Mouse (Mus musculus): ENCODE data around the gene Atp8a2.
A peak's percentile ranks its signal among the peaks of the same experiment; 100 is the strongest.
"Not testable (repeated sequence)": the region's sequence is repeated elsewhere in the genome, so short reads cannot be mapped to it uniquely, and the experiment has no call there.

Gene Atp8a2

GRCm38 (mm10) chr14:59633295-59633898 lies 563.6 kb downstream of the Atp8a2 start:
- no peak for DNase-seq

- no peak for DNase-seq
These were observed 564.9 kb downstream of the Atp8a2 start for GRCm38 (mm10) chr14:59632067-59632466.

GRCm38 (mm10) chr14:59630096-59630495 lies 566.9 kb downstream of the Atp8a2 start:
- DNase-seq, result no peak

- no peak for DNase-seq
These were observed 567.7 kb downstream of the Atp8a2 start for GRCm38 (mm10) chr14:59629308-59629707.

- DNase-seq, result peak; percentile 39
These were observed 569.2 kb downstream of the Atp8a2 start for GRCm38 (mm10) chr14:59627823-59628222.

- no peak for DNase-seq
These were observed 569.8 kb downstream of the Atp8a2 start for GRCm38 (mm10) chr14:59627142-59627680.

- no peak for DNase-seq
These were observed 570.3 kb downstream of the Atp8a2 start for GRCm38 (mm10) chr14:59626711-59627110.

GRCm38 (mm10) chr14:59625806-59626364 lies 571.1 kb downstream of the Atp8a2 start:
- peak; percentile 34 for DNase-seq

- peak; percentile 67 for DNase-seq
These were observed 571.7 kb downstream of the Atp8a2 start, which contains the start of gene Shisa2 for GRCm38 (mm10) chr14:59625158-59625805. Gene Shisa2, plus strand, starts transcription at chr14:59625308.

GRCm38 (mm10) chr14:59624326-59624885 lies 572.6 kb downstream of the Atp8a2 start:
- DNase-seq, result no peak

GRCm38 (mm10) chr14:59616802-59617201 lies 580.2 kb downstream of the Atp8a2 start:
- DNase-seq, result no peak

GRCm38 (mm10) chr14:59614149-59614548 lies 582.8 kb downstream of the Atp8a2 start:
- DNase-seq, result not testable (repeated sequence)

- peak; percentile 86 for DNase-seq
These were observed 583.9 kb downstream of the Atp8a2 start for GRCm38 (mm10) chr14:59612920-59613625.

- DNase-seq, result no peak
These were observed 590.0 kb downstream of the Atp8a2 start for GRCm38 (mm10) chr14:59607021-59607420.

GRCm38 (mm10) chr14:59605671-59606353 lies 591.2 kb downstream of the Atp8a2 start:
- DNase-seq, result peak; percentile 72

GRCm38 (mm10) chr14:59604002-59604645 lies 592.9 kb downstream of the Atp8a2 start:
- peak; percentile 13 for DNase-seq

GRCm38 (mm10) chr14:59598260-59598627 lies 598.7 kb downstream of the Atp8a2 start:
- DNase-seq, result no peak

- peak; percentile 92 for DNase-seq
These were observed 599.4 kb downstream of the Atp8a2 start, which contains the start of gene Cdadc1 for GRCm38 (mm10) chr14:59597398-59598259. Gene Cdadc1, minus strand, starts transcription at chr14:59597959.

- DNase-seq, result no peak
These were observed 602.0 kb downstream of the Atp8a2 start for GRCm38 (mm10) chr14:59594988-59595387.

GRCm38 (mm10) chr14:59592593-59592992 lies 604.4 kb downstream of the Atp8a2 start:
- DNase-seq, result no peak

- DNase-seq, result no peak
These were observed 605.1 kb downstream of the Atp8a2 start for GRCm38 (mm10) chr14:59591901-59592300.

Measured in right cerebral cortex, postnatal 14 days (tissue).